Mouse (Mus musculus) hindbrain, postnatal 0 days (tissue): ENCODE results near the gene Pbxip1. TPM values are rescaled to one million over a fixed set of nuclear protein-coding genes. Genes with fewer than 3 reads are reported as not detected.

ENCODE experiments used
- ATAC-seq: fragments of 200-750 bp; cut with Nextera tagmentation; 2 replicates; pipeline ENCODE4 v1.8.0; 2017; ENCODE audit warnings: mild to moderate bottlenecking, moderate TSS enrichment, moderate library complexity
- DNase-seq: peaks from one replicate; pipeline ENCODE4 v3.0.0-alpha.2; 2015; ENCODE audit warnings: low spot score
- H3K27ac ChIP-seq: fragments of 300-500 bp; sonication (generic); 2 replicates; pipeline ENCODE4 v1.5.1; 2014; ENCODE audit warnings: mild to moderate bottlenecking
- H3K27me3 ChIP-seq: fragments of 300-500 bp; sonication (generic); 2 replicates; pipeline ENCODE4 v1.6.1; 2014; ENCODE audit warnings: low read length, mixed read lengths; ENCODE audit not compliant: insufficient read depth
- H3K36me3 ChIP-seq: fragments of 300-500 bp; sonication (generic); 2 replicates; pipeline ENCODE4 v1.6.1; 2014; ENCODE audit warnings: low read length, mixed read lengths; ENCODE audit not compliant: insufficient read depth
- H3K4me1 ChIP-seq: fragments of 300-500 bp; sonication (generic); 2 replicates; pipeline ENCODE4 v1.6.1; 2014; ENCODE audit warnings: antibody characterized with exemption, low read length, mixed read lengths; ENCODE audit not compliant: insufficient read depth
- H3K4me2 ChIP-seq: fragments of 300-500 bp; sonication (generic); 2 replicates; pipeline ENCODE4 v1.6.1; 2014; ENCODE audit warnings: low read depth, mild to moderate bottlenecking, low read length, moderate library complexity, mixed read lengths
- H3K4me3 ChIP-seq: fragments of 300-500 bp; sonication (generic); 2 replicates; pipeline ENCODE4 v1.5.1; 2014; ENCODE audit warnings: low read length
- H3K9ac ChIP-seq: fragments of 300-500 bp; sonication (generic); replicated peaks from 2 replicates; pipeline ENCODE4 v1.6.1; 2014; ENCODE audit warnings: mild to moderate bottlenecking, low read length, moderate library complexity, mixed read lengths
- H3K9me3 ChIP-seq: fragments of 300-500 bp; sonication (generic); 2 replicates; pipeline ENCODE4 v1.6.1; 2016; ENCODE audit warnings: low read length, mixed read lengths
- CTCF ChIP-seq: IDR thresholded peaks from 2 replicates; pipeline ENCODE4 v1.5.1; 2016; ENCODE audit warnings: antibody characterized with exemption, control low read depth, low read depth
- WGBS: fragments of 180-500 bp; shearing (Covaris S2); extraction: QIAGEN DNeasy Blood & Tissue Kit; methylation state at CpG from one replicate; pipeline ENCODE4 v1.1.7; 2014; 5-methylcytosine and 5-hydroxymethylcytosine counted together
- polyA plus RNA-seq: library from polyadenylated mRNA; unstranded; fragments of >200 nt; fragmentation: Nextera tagmentation; extraction: Ambion mirVana; gene quantifications from 2 replicates; pipeline ENCODE4 v1.2.1, GENCODE M21; 2015
- total RNA-seq: library from RNA; depleted of rRNA; stranded (reverse); fragments of >200 nt; gene quantifications from 2 replicates; pipeline ENCODE4 v1.2.3, GENCODE M21; 2014

Gene Pbxip1
- total and polyA plus RNA-seq, 2 experiments from 2014 or later, result 22.5 to 28.5 TPM

DNA sequence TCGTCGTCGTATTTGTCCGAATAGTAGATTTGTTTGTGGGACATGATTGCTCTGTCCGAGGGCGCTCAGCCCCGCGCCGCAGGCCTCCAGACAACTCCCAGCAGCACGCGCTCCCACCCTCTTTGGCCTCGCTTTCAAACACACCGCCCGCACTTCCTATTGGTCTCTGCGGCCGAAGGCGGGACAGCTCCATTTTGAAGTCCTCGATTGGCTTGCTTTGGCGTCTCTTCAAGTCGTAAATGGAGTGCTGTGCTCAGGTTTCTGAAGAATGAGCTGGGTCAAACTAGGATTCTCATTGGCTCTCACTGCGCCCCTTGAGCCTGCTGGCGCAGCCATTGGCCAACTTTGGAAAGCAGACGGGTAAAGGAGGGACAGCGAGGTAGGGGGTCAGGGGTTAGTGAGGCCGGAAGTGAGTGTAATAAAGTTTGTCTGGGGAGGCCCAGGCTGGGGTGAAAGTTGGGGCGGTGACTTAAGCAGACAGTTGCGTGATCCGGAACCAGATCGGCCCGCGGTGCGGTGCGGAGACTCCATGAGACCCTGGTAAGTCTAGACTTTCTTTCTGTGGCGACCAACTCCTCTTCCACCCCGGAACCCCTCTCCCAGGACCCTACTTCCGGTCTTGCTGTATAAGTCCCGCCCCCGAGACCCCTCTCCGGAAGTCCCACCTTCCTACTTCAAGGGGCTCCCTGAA lies 18.2 kb upstream of the Pbxip1 start, which contains the start of the genes Cks1b and Shc1:
TSS of gene Cks1b (minus strand) at position 214 of the 691 bp plus-strand sequence.
TSS of gene Shc1 (plus strand) at position 274 of the 691 bp plus-strand sequence.
- ATAC-seq (peak; percentile 97), DNase-seq (peak; percentile 99)
- H3K4me2 ChIP-seq, result peak within 1 kb of the TSS; percentile 99
- WGBS, result under 1% methylated on average over 39 of the region's 39 CpGs
- no peak for TF ChIP-seq CTCF
- H3K27me3 ChIP-seq, result no peaks in the 10 kb centered on the region
- H3K4me1 ChIP-seq, result peaks cover 14% of the 10 kb centered on the region
- H3K4me3 ChIP-seq, result peak within 1 kb of the TSS; percentile 70
- peaks cover 11% of the 10 kb centered on the region for H3K36me3 ChIP-seq
- H3K9me3 ChIP-seq, result no peaks in the 10 kb centered on the region
- H3K27ac ChIP-seq, result peak within 1 kb of the TSS; percentile 85
- H3K9ac ChIP-seq, result peak within 1 kb of the TSS; percentile 55

DNA sequence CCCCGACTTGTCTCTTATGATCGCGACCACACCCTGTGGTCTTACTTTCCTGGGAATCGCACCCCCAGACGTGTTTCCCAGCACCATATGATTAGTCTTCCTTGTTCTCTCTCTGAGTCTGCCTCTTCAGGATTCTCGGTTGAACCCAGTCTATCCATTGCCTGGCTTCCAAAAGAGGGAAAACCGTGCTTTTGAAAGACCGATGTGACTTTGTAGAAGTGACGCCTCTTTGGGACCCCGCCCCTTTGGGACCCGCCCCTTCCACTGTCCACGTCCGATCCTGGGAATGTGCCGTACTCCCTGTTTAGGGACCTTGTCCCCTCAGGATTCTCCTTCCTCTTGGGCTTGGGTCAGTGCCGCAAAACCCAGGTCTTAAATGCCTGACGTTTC lies 17.6 kb upstream of the Pbxip1 start:
- Histone ChIP-seq H3K9me3 (no peaks in the 10 kb centered on the region), H3K36me3 (peaks cover 11% of the 10 kb centered on the region), H3K4me1 (peaks cover 14% of the 10 kb centered on the region), H3K4me3 (peak overlapping the region; percentile 70), H3K4me2 (peak overlapping the region; percentile 99), H3K9ac (peak overlapping the region; percentile 55), H3K27ac (peak overlapping the region; percentile 85), H3K27me3 (no peaks in the 10 kb centered on the region)
- ATAC-seq (no peak), DNase-seq (peak; percentile 73)
- WGBS, result 1% methylated on average over 16 of the region's 16 CpGs
- no peak for TF ChIP-seq CTCF

DNA sequence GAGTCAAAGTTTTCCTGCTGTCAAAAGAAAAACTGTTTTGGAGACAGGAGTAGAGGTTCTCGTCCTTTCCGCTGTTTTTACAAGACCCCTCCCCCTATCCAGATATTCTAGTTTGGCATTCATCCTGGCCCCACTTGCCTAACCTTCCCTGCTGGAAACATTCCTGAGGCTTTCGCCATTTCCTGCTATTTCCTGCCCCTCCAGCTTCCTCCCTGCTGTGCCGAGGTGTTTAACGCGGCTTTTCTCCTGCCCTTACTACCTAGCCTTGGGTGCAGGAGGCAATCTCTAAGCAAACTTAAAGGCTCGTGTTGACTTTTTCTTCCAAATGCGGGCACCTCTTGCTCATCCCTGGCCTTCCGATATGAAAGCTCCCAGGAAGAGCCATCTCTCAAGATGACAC lies 16.9 kb upstream of the Pbxip1 start:
- no peaks in the 10 kb centered on the region for H3K27me3 ChIP-seq
- 4% methylated on average over 9 of the region's 9 CpGs for WGBS
- H3K4me1 ChIP-seq, result peaks cover 14% of the 10 kb centered on the region
- peak overlapping the region; percentile 55 for H3K9ac ChIP-seq
- peaks cover 5% of the 10 kb centered on the region for H3K36me3 ChIP-seq
- H3K9me3 ChIP-seq, result no peaks in the 10 kb centered on the region
- ATAC-seq (no peak), DNase-seq (no peak)
- peak overlapping the region; percentile 99 for H3K4me2 ChIP-seq
- H3K4me3 ChIP-seq, result peak overlapping the region; percentile 70
- no peak for TF ChIP-seq CTCF
- H3K27ac ChIP-seq, result peak overlapping the region; percentile 85

GRCm38 (mm10) chr3:89419981-89420380 lies 16.5 kb upstream of the Pbxip1 start:
- Histone ChIP-seq H3K9ac (peak overlapping the region; percentile 55; the same call in 1 of the 2 replicates), H3K27ac (peak overlapping the region; percentile 85), H3K4me1 (peaks cover 14% of the 10 kb centered on the region)

GRCm38 (mm10) chr3:89420421-89420820 lies 16.1 kb upstream of the Pbxip1 start:
- Histone ChIP-seq H3K4me2 (peak overlapping the region; percentile 65; the same call in 1 of the 2 replicates), H3K4me1 (peaks cover 14% of the 10 kb centered on the region), H3K9ac (no peak overlapping the region), H3K27me3 (no peaks in the 10 kb centered on the region), H3K9me3 (no peaks in the 10 kb centered on the region), H3K36me3 (no peaks in the 10 kb centered on the region), H3K27ac (0 out of 2 replicates have a peak overlapping the region, but pooled peaks have one; percentile 33), H3K4me3 (no peak overlapping the region)
- no peak for ATAC-seq
- DNase-seq, result no peak
- 61% methylated on average over 2 of the region's 2 CpGs for WGBS
- TF ChIP-seq CTCF, result no peak

More at GRCm38 (mm10) chr3:89419981-89420380, 16.5 kb upstream of the Pbxip1 start:
- Histone ChIP-seq H3K36me3 (peaks cover under 1% of the 10 kb centered on the region; the same call in 1 of the 2 replicates), H3K27me3 (no peaks in the 10 kb centered on the region), H3K4me2 (peak overlapping the region; percentile 99), H3K9me3 (no peaks in the 10 kb centered on the region), H3K4me3 (peak overlapping the region; percentile 70; the same call in 1 of the 2 replicates)
- 38% methylated on average over 3 of the region's 3 CpGs for WGBS
- no peak for ATAC-seq
- DNase-seq, result no peak
- TF ChIP-seq CTCF, result no peak

- Histone ChIP-seq H3K27me3 (no peaks in the 10 kb centered on the region), H3K4me1 (peaks cover 14% of the 10 kb centered on the region), H3K4me3 (peak overlapping the region; percentile 38), H3K9ac (peak overlapping the region; percentile 54), H3K36me3 (no peaks in the 10 kb centered on the region), H3K4me2 (peak overlapping the region; percentile 65), H3K9me3 (no peaks in the 10 kb centered on the region), H3K27ac (peak overlapping the region; percentile 54; the same call in 1 of the 2 replicates)
- TF ChIP-seq CTCF, result no peak
- DNase-seq (peak; percentile 84), ATAC-seq (peak; percentile 67)
- WGBS, result 5% methylated on average over 11 of the region's 11 CpGs
Observed at GRCm38 (mm10) chr3:89421002-89421774, 15.3 kb upstream of the Pbxip1 start.
